Mouse (Mus musculus): ENCODE data around the gene Hist3h2ba.

Gene Hist3h2ba

GRCm38 (mm10) chr11:58984657-58985056 lies 35.9 kb downstream of the Hist3h2ba start:
- DNase-seq (ENCODE audit: low read depth in 1 of 2, low spot score in 2 of 2) = no peak

GRCm38 (mm10) chr11:58985299-58985917 lies 36.7 kb downstream of the Hist3h2ba start:
- DNase-seq (ENCODE audit: low read depth in 1 of 2, low spot score in 2 of 2) = no peak

- no peak for DNase-seq (ENCODE audit: low read depth in 1 of 2, low spot score in 2 of 2)
Measured at GRCm38 (mm10) chr11:58989166-58989565, 40.4 kb downstream of the Hist3h2ba start.

- DNase-seq (ENCODE audit: low read depth in 1 of 2, low spot score in 2 of 2) = no peak
Measured at GRCm38 (mm10) chr11:58990141-58990540, 41.4 kb downstream of the Hist3h2ba start.

- no peak for DNase-seq (ENCODE audit: low read depth in 1 of 2, low spot score in 2 of 2)
Measured at GRCm38 (mm10) chr11:58990794-58991193, 42.1 kb downstream of the Hist3h2ba start.

GRCm38 (mm10) chr11:58991911-58992310 lies 43.2 kb downstream of the Hist3h2ba start:
- no peak for DNase-seq (ENCODE audit: low read depth in 1 of 2, low spot score in 2 of 2)

- DNase-seq (ENCODE audit: low read depth in 1 of 2, low spot score in 2 of 2) = no peak
Measured at GRCm38 (mm10) chr11:58993091-58993670, 44.5 kb downstream of the Hist3h2ba start.

- DNase-seq (ENCODE audit: low read depth in 1 of 2, low spot score in 2 of 2) = no peak
Measured at GRCm38 (mm10) chr11:58994337-58994826, 45.7 kb downstream of the Hist3h2ba start.

- DNase-seq (ENCODE audit: low read depth in 1 of 2, low spot score in 2 of 2) = no peak
Measured at GRCm38 (mm10) chr11:58995061-58995806, 46.5 kb downstream of the Hist3h2ba start.

GRCm38 (mm10) chr11:58995807-58996370 lies 47.2 kb downstream of the Hist3h2ba start:
- no peak for DNase-seq (ENCODE audit: low read depth in 1 of 2, low spot score in 2 of 2)

- no peak for DNase-seq (ENCODE audit: low read depth in 1 of 2, low spot score in 2 of 2)
Measured at GRCm38 (mm10) chr11:58997541-58997940, 48.8 kb downstream of the Hist3h2ba start.
